Mouse (Mus musculus) stomach, postnatal 0 days (tissue): ENCODE measurements around the gene Cul7.

Experiments
- CTCF ChIP-seq: IDR thresholded peaks from 2 replicates; pipeline ENCODE4 v1.5.1; 2016; ENCODE audit warnings: antibody characterized with exemption, low read depth, mild to moderate bottlenecking, moderate library complexity
- EP300 ChIP-seq: optimal IDR thresholded peaks from 2 replicates; pipeline ENCODE3; 2016; ENCODE audit warnings: antibody characterized with exemption

GRCm38 (mm10) chr17:46674530-46675283 lies 24.6 kb downstream of the Cul7 start:
- TF ChIP-seq CTCF = no peak
- no peak for TF ChIP-seq EP300
